ENCODE assay signal across 25 mouse cellular contexts in the genomic region with DNA sequence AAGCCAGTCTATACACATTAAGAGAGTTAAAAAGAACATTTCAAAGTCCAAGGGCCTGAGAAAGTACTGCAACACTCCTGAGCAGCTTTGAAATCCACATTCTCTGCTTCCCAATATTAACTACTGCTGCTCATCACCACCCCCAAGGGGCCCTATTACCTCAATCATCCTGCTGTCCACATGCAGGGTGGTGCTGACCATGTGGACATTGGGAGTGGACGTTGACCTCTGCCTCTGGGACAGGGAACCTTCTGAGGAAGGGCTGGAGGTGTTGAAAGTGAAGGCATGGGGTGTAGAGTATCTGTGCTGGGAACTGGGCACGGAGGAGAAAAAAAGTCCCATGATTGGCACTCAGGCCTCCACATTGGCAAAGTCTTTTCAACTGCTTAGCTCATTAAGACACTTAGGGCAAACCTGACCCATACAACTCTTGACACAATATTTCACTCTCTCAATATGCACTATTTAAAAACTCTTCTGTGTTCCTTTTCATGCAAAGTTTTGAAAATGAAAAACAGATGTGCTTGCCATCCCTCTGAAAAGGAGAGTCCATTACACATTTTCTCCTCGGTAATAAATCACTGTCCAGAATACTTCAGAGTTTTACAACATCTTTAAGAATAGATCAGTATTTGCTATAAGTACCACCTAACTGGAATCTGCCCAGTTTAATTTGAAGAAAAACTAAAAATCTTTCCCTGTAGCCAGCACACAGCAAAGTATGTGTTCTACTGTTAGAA. TPM values are rescaled to one million over a fixed set of nuclear protein-coding genes. Genes with fewer than 3 reads are reported as not detected.
A peak's percentile ranks its signal among the peaks of the same experiment; 100 is the strongest.
DNase-seq lines count a peak whose midpoint lies in the region; ATAC-seq and TF ChIP-seq lines count a peak whose summit lies in the region.
"Had no signal": no experiment of that assay in that cellular context is flagged by ENCODE, and none has a peak within 500 bp of the region (broad histone marks: within the 10 kb centered on the region; RNA-seq: fewer than 3 reads in every experiment).

No protein-coding gene starts in this region.

- H3K9ac ChIP-seq in liver, adult 2 months (ENCODE audit: low read depth, low read length): no peak overlapping the region
- H3K9ac ChIP-seq in liver, embryonic 11.5 days (ENCODE audit: low read depth, low read length): no peak overlapping the region
- H3K9ac ChIP-seq: forebrain, postnatal 0 days; heart, embryonic 15.5 days; hindbrain, embryonic 14.5 days; limb, embryonic 15.5 days had no signal

- no peak overlapping the region; the same call in 1 of the 2 replicates for H3K27ac ChIP-seq in liver, adult 2 months (replicated peaks; ENCODE audit: insufficient read depth, low read depth, low read length)
- H3K27ac ChIP-seq in liver, embryonic 11.5 days (ENCODE audit: low read depth, low read length): no peak overlapping the region
- no peak overlapping the region for H3K27ac ChIP-seq in kidney, adult 2 months (ENCODE audit: insufficient read depth, low read depth, low read length)
- H3K27ac ChIP-seq: embryonic facial prominence, embryonic 10.5 days; heart, embryonic 15.5 days; hindbrain, embryonic 14.5 days; limb, embryonic 15.5 days; macrophage had no signal

- H3K79me2 ChIP-seq in liver, adult 2 months (ENCODE audit: control insufficient read depth, insufficient read depth, low read length): peaks cover 4% of the 10 kb centered on the region; the same call in 1 of the 2 replicates
- peaks cover 5% of the 10 kb centered on the region for H3K79me2 ChIP-seq in myocyte (ENCODE audit: control insufficient read depth, insufficient read depth)

- no peaks in the 10 kb centered on the region for H3K27me3 ChIP-seq in liver, adult 2 months (ENCODE audit: control insufficient read depth, insufficient read depth, low read length)
- no peaks in the 10 kb centered on the region for H3K27me3 ChIP-seq in liver, embryonic 11.5 days (replicated peaks; ENCODE audit: control insufficient read depth, insufficient read depth, low read length)
- H3K27me3 ChIP-seq in kidney, adult 2 months (replicated peaks; ENCODE audit: control insufficient read depth, insufficient read depth, low read length): no peaks in the 10 kb centered on the region
- no peaks in the 10 kb centered on the region for H3K27me3 ChIP-seq in myocyte (ENCODE audit: control insufficient read depth, insufficient read depth, insufficient read length)
- H3K27me3 ChIP-seq: heart, embryonic 15.5 days; limb, embryonic 15.5 days had no signal

- H3K4me2 ChIP-seq in liver, embryonic 11.5 days: no peak overlapping the region
- no peak overlapping the region for H3K4me2 ChIP-seq in myocyte (ENCODE audit: low read depth)
- H3K4me2 ChIP-seq: heart, embryonic 15.5 days; hindbrain, embryonic 14.5 days; limb, embryonic 15.5 days had no signal

- ATAC-seq in liver, embryonic 11.5 days (replicated peaks; ENCODE audit: low FRiP score): no peak
- ATAC-seq: forebrain, postnatal 0 days; inflammation-experienced regulatory T-cells, adult 6 months; midbrain, embryonic 16.5 days had no signal

- 46% methylated on average over 3 of the region's 3 CpGs for WGBS in liver, adult 2 months
- 78% methylated on average over 3 of the region's 3 CpGs for WGBS in liver, embryonic 11.5 days
- 70% methylated on average over 3 of the region's 3 CpGs for WGBS in kidney, adult 2 months

- peaks cover 63% of the 10 kb centered on the region for H3K36me3 ChIP-seq in liver, adult 2 months (ENCODE audit: control insufficient read depth, insufficient read depth, low read length)
- H3K36me3 ChIP-seq in liver, embryonic 11.5 days (ENCODE audit: control insufficient read depth, insufficient read depth, low read length): peaks cover 28% of the 10 kb centered on the region
- H3K36me3 ChIP-seq in kidney, adult 2 months (ENCODE audit: control insufficient read depth, insufficient read depth, low read length): peaks cover 10% of the 10 kb centered on the region
- H3K36me3 ChIP-seq in myocyte (ENCODE audit: control insufficient read depth, insufficient read depth): peaks cover 64% of the 10 kb centered on the region

- TF ChIP-seq POLR2A in liver, adult 2 months (IDR thresholded peaks at IDR 0.05; ENCODE audit: extremely low read depth, insufficient read depth, low read length): no peak
- TF ChIP-seq POLR2A in kidney, adult 2 months (IDR thresholded peaks at IDR 0.05; ENCODE audit: low read depth, low read length): no peak
- TF ChIP-seq POLR2A in myocyte (IDR thresholded peaks at IDR 0.05; ENCODE audit: insufficient read length, low read depth): no peak

- 0 out of 2 replicates have a peak, but pooled peaks have one; percentile 11 for TF ChIP-seq CTCF in liver, adult 2 months (IDR thresholded peaks at IDR 0.05; ENCODE audit: low read depth, low read length)
- TF ChIP-seq CTCF in kidney, adult 2 months (conservative IDR thresholded peaks at IDR 0.05; ENCODE audit: insufficient read depth, insufficient read length, low read depth, low read length): 0 out of 2 replicates have a peak, but pooled peaks have one; percentile 4

- H3ac ChIP-seq in myocyte (ENCODE audit: control insufficient read depth, insufficient read length): no peak overlapping the region

- peaks cover 8% of the 10 kb centered on the region for H3K4me1 ChIP-seq in liver, adult 2 months (ENCODE audit: control insufficient read depth, insufficient read depth, low read length)
- H3K4me1 ChIP-seq in liver, embryonic 11.5 days (replicated peaks; ENCODE audit: control insufficient read depth, insufficient read depth, low read length): no peaks in the 10 kb centered on the region
- no peaks in the 10 kb centered on the region; the same call in 1 of the 2 replicates for H3K4me1 ChIP-seq in kidney, adult 2 months (ENCODE audit: control insufficient read depth, insufficient read depth, low read length)
- H3K4me1 ChIP-seq: embryonic facial prominence, embryonic 10.5 days; heart, embryonic 15.5 days; limb, embryonic 15.5 days had no signal

- DNase-seq in liver, adult 2 months (ENCODE audit: extremely low read depth, low read depth, low spot score): peak; percentile 78
- DNase-seq in liver, embryonic 11.5 days (ENCODE audit: low spot score): no peak
- peak; percentile 76 for DNase-seq in kidney, adult 2 months
- peak; percentile 32 for DNase-seq in kidney, postnatal 10 days
- no peak for DNase-seq in cerebellum, postnatal 14 days
- no peak for DNase-seq in MN1 (ENCODE audit: low spot score)
- DNase-seq: adrenal gland, postnatal 25 days; cerebellum, adult 8-10 months; forebrain, postnatal 0 days; gastrocnemius, postnatal 36 days; heart, postnatal 4 days; left cerebral cortex, postnatal 4 days; thymus, adult 18-20 months; thymus, postnatal 36 days had no signal

- H3K9me3 ChIP-seq in liver, embryonic 11.5 days (ENCODE audit: control insufficient read depth, low read length): no peaks in the 10 kb centered on the region
- H3K9me3 ChIP-seq: embryonic facial prominence, embryonic 10.5 days; heart, embryonic 15.5 days; limb, embryonic 15.5 days had no signal

- H3K4me3 ChIP-seq in liver, adult 2 months (ENCODE audit: insufficient read depth, low read depth, low read length): no peak overlapping the region
- no peak overlapping the region for H3K4me3 ChIP-seq in liver, embryonic 11.5 days (ENCODE audit: low read depth, low read length)
- H3K4me3 ChIP-seq in kidney, adult 2 months (ENCODE audit: insufficient read depth, low read depth, low read length): no peak overlapping the region
- no peak overlapping the region for H3K4me3 ChIP-seq in myocyte
- H3K4me3 ChIP-seq: embryonic facial prominence, embryonic 10.5 days; heart, embryonic 15.5 days; limb, embryonic 15.5 days had no signal

TF ChIP-seq in myocyte, 11 proteins besides CTCF, POLR2A, EP300 and RAD21:
- TF ChIP-seq USF1 (IDR thresholded peaks at IDR 0.05; ENCODE audit: low read depth) (no peak), REST (IDR thresholded peaks at IDR 0.05; ENCODE audit: insufficient read depth, insufficient read length) (peak; percentile 57), TCF12 (IDR thresholded peaks at IDR 0.05; ENCODE audit: insufficient read depth, poor library complexity, severe bottlenecking) (no peak)

RNA-seq across cellular contexts. Expression of gene Mkrn2, which starts 29.5 kb away (rescaled TPM):
- 18.9 and 19.9 TPM in 2 replicates for total RNA-seq in liver, adult 2 months (2014; rRNA removed)
- 44.0 and 58.1 TPM in 2 replicates for polyA plus RNA-seq in liver, adult 2 months (2012; rRNA removed)
- 21.5 and 25.1 TPM in 2 replicates for polyA plus RNA-seq in liver, embryonic 11.5 days (2014; fragmentation: Nextera tagmentation; extraction: Ambion mirVana)
- 47.2 and 68.0 TPM in 2 replicates for polyA plus RNA-seq in kidney, adult 2 months (2012; rRNA removed)
- 17.0 TPM for polyA plus RNA-seq in myocyte (2012; fragmentation: generic; extraction: Trizol)

RNA-seq across cellular contexts. Expression of gene Mkrn2os, which starts 38.9 kb away (rescaled TPM):
- 19.2 and 19.5 TPM in 2 replicates for total RNA-seq in liver, adult 2 months (2014; rRNA removed)
- 25.4 and 29.3 TPM in 2 replicates for polyA plus RNA-seq in liver, adult 2 months (2012; rRNA removed)
- polyA plus RNA-seq in liver, embryonic 11.5 days (2014; fragmentation: Nextera tagmentation; extraction: Ambion mirVana): 5.6 and 6.3 TPM in 2 replicates
- 15.4 and 16.8 TPM in 2 replicates for polyA plus RNA-seq in kidney, adult 2 months (2012; rRNA removed)
- polyA plus RNA-seq in myocyte (2012; fragmentation: generic; extraction: Trizol): 0.04 TPM
- total RNA-seq: adrenal gland, postnatal 25 days; common myeloid progenitor, adult 5-6 weeks; layer of hippocampus, postnatal 14 days; left cerebral cortex, adult 8-10 months; left cerebral cortex, postnatal 4 days had no signal
- polyA plus RNA-seq: macrophage had no signal

RNA-seq across cellular contexts. Expression of gene Raf1, which starts 45.2 kb away (rescaled TPM):
- 71.0 and 92.3 TPM in 2 replicates for total RNA-seq in liver, adult 2 months (2014; rRNA removed)
- polyA plus RNA-seq in liver, adult 2 months (2012; rRNA removed): 90.3 and 129 TPM in 2 replicates
- 70.1 and 70.7 TPM in 2 replicates for polyA plus RNA-seq in liver, embryonic 11.5 days (2014; fragmentation: Nextera tagmentation; extraction: Ambion mirVana)
- 103 and 106 TPM in 2 replicates for polyA plus RNA-seq in kidney, adult 2 months (2012; rRNA removed)
- 81.2 TPM for polyA plus RNA-seq in myocyte (2012; fragmentation: generic; extraction: Trizol)

Comparison
In these comparisons a context has a peak if more than half of its experiments do, and no peak if none do; other contexts are left out.
1. DNase-seq: peak in liver, adult 2 months (single experiment), kidney, adult 2 months (single experiment) and kidney, postnatal 10 days (single experiment); none in liver, embryonic 11.5 days (single experiment), cerebellum, postnatal 14 days (0 of 2) and MN1 (single experiment).